Mouse (Mus musculus) urinary bladder, postnatal 36 days (tissue): Measurements from ENCODE around the gene Speg.

Source experiments
- DNase-seq, 2 experiments: peaks; one replicate each; pipeline ENCODE4 v3.0.0; 2022; ENCODE audit warnings: low spot score in 2 of 2, mixed read lengths in 1 of 2

Gene Speg

GRCm38 (mm10) chr1:75374950-75375936, at the start of gene Speg:
Gene Speg (plus strand): TSS chr1:75375297.
- DNase-seq = no peak

- DNase-seq = no peak
Measured at GRCm38 (mm10) chr1:75327461-75327860, 47.6 kb upstream of the Speg start.

DNA sequence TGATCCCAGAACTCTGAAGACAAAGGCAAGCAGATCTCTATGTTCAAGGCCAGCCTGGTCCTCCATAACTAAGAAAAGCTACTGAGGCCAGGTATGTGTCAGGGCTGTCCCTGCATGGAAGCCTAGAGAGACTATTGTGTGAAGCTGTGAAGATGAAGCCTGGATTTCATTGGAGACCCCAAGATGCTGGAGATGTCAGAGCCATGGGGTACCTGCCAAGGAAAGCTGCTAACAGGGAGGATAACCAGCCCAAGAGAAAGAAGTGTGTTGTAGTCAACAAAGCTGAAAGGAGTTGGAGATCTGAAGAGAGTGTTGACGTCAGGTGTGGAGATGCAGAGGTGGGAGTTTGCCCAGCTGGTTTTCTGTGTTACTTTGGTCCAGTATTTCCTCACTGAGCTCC, 43.8 kb upstream of the Speg start:
- DNase-seq = no peak

- DNase-seq = no peak
Measured at GRCm38 (mm10) chr1:75336461-75336860, 38.6 kb upstream of the Speg start.

GRCm38 (mm10) chr1:75337097-75337496, 38.0 kb upstream of the Speg start:
- no peak for DNase-seq

GRCm38 (mm10) chr1:75338091-75338694, 36.9 kb upstream of the Speg start:
- peak in 1 of 2 experiments; percentile 52 for DNase-seq

- no peak for DNase-seq
Measured at GRCm38 (mm10) chr1:75339337-75339736, 35.8 kb upstream of the Speg start.

DNA sequence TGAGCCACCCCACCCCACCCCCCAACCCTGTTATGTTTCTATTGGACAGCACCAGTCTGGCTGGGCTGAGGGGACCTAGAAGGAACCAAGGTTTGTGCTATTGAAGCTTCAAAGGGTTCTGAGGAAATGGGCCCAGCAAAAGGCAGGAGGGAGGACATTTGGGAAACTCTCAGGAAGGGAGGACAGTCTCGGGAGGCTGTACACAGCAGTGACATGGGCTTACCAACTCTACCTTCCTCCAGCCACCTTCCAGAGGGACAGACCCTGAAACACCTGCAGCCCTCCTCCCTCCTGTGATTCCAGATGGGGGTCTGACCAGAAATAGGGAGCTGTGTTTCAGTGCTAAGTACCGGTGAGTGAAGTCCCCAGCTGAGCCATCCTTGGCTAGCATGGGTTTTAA, 34.6 kb upstream of the Speg start:
- no peak for DNase-seq

DNA sequence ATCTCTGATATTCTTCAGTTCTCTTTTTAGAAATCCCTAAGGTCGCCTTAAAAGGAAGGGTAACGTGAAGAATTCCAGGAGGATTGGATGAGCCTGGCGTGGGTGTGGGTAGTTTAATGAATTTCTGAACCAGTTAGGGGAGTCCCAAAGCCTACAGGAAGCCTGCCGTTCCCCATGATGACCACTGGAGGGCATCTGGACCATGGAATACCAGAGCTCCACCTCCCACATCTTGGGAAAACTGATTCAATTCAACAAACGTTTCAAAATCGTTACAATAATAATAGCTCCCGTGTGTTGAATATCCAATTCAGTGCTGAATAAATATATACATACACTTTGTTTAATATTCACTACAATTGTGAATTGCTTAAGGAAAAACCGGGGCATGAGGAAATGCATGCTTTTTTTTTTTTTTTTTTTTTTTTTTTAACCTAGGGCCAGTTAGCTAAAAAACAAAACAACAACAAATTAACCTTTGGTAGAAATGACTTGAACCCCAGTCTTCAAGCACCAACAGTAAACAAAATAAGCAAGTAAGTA, 32.2 kb upstream of the Speg start:
- DNase-seq = peak; percentile 45 to 60

- DNase-seq = no peak
Measured at GRCm38 (mm10) chr1:75344291-75345035, 30.6 kb upstream of the Speg start.

- no peak for DNase-seq
Measured at GRCm38 (mm10) chr1:75345036-75345935, 29.8 kb upstream of the Speg start.

GRCm38 (mm10) chr1:75347279-75347678, 27.8 kb upstream of the Speg start:
- no peak for DNase-seq

GRCm38 (mm10) chr1:75349275-75349674, 25.8 kb upstream of the Speg start:
- DNase-seq = no peak

- no peak for DNase-seq
Measured at GRCm38 (mm10) chr1:75357261-75357660, 17.8 kb upstream of the Speg start.

DNA sequence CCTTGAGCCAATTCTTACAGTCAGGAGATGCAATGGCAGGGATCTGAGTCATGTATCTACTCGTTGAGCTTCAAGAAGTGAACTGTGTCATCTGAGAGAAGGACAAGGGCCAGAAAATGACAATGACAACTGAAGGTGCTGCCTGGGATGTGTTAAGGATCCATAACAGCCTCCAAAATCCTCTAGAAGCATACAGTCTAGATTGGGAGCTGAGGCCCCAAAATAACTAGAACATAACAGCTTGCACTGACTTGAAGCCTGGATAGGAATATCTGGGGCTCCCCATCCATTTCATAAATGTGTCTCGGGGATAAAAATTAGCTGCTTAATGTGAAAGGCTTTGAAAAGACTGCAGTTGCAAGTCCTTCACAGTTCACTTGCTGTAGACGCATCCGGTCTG, 17.1 kb upstream of the Speg start:
- DNase-seq = no peak

DNA sequence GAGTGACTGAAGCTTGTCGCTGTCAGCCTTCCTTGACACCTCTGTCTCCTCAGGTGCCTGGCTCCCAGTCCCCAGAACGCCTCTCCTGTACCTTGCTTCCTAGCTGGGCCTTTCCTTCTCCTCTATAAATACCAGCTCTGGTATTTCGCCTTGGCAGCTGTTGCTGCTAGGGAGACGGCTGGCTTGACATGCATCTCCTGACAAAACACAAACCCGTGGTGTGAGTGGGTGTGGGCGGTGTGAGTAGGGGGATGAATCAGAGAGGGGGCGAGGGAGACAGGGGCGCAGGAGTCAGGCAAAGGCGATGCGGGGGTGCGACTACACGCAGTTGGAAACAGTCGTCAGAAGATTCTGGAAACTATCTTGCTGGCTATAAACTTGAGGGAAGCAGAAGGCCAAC, 15.8 kb upstream of the Speg start:
- no peak for DNase-seq

DNA sequence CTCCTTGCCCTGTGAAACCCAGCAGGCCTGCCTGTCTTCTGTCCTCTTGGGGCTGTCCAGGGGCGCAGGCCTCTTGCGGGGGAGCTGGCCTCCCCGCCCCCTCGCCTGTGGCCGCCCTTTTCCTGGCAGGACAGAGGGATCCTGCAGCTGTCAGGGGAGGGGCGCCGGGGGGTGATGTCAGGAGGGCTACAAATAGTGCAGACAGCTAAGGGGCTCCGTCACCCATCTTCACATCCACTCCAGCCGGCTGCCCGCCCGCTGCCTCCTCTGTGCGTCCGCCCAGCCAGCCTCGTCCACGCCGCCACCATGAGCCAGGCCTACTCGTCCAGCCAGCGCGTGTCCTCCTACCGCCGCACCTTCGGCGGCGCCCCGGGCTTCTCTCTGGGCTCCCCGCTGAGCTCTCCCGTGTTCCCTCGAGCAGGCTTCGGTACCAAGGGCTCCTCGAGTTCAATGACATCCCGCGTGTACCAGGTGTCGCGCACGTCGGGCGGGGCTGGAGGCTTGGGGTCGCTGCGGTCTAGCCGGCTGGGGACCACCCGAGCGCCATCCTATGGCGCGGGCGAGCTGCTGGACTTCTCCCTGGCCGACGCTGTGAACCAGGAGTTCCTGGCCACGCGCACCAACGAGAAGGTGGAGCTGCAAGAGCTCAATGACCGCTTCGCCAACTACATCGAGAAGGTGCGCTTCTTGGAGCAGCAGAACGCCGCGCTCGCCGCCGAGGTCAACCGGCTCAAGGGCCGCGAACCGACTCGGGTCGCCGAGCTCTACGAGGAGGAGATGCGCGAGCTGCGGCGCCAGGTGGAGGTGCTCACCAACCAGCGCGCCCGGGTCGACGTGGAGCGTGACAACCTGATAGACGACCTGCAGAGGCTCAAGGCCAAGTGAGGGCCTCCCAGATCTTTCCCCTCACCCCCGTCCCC, 14.7 kb upstream of the Speg start, which contains the start of gene Des:
TSS of gene Des (plus strand) at position 218 of the 920 bp plus-strand sequence.
- peak in 1 of 2 experiments; percentile 47 for DNase-seq

GRCm38 (mm10) chr1:75361123-75361522, 14.0 kb upstream of the Speg start:
- DNase-seq = no peak

DNA sequence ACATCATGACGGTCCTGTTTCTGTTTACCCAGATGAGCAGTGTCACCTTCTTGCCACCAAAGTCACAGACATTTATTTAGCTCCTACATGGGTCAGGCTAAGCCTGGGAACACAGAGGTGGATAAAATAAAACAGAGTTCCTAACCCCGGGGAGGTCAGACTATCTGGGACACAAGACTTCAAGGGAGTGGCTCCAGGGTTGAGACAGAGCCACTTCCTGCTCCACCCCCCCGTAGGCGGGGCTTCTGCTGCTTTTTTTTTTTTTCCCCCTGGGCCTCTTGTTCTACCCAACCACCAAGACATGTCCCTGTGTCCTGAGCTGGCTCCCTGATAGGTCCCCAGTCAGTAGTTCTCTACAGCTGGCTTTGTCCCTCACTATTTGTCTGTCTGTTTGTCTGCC, 13.3 kb upstream of the Speg start:
- no peak for DNase-seq

DNA sequence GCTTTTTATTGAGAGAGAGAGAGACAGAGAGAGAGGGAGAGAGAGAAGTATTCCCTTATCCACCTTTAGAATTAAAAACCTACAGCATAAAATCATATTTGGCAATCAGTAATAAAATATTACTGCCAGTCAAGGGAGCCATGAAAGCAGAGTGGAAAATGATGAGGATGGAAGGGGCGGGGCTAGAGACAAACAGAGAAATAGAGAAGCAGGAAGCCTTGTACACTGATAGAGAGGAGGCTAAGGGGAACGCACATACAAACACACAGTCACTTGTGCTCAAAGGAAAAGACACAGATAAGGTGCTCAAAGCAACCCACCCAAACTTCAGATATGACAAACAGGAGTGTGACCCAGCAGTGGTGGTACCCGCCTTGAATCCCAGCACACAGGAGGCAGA, 11.2 kb upstream of the Speg start:
- DNase-seq = no peak
